Mouse (Mus musculus) spleen, adult 12 weeks (tissue): ENCODE measurements at regions not wholly inside any gene's neighbourhood (a gene's known extent, or its start where the extent isn't known, plus 50 kb on each side); places are given as distances from the start of the nearest gene placed in this dataset.

Experiments
- DNase-seq: peaks from one replicate; pipeline ENCODE4 v3.0.0; 2022; ENCODE audit warnings: low spot score

DNA sequence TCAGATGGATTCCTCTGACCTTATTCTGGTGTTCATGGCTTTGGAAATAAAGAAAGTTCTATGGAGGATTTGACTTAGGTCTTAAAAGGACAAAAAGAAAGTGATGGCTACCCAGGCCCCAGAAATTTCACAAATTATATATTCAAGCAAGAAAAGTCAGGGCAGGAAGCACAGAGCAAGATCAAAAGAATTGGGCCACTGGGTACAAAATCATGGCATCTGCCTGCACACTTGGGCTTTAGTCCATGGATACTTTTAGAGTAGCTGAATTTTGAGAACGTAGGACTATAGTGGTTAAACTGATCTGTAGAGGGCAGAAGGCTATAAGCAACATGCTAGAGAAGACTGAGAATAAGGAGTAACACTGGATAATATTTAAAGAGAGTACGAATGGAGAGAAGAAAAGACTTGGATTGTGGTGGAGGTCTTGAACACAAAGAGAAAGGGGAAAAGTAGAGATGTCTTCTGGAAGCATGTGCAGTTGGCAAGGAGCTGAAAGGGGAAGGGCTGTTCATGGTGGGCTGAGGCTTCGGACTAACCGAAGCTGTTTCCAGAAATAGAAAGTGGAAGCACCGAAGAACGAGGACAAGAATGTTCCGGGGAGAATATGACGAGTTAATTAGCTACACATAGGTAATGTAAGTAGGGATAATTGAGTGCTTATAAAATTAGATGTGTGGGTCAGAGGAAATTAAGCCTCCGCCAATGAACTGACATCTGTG is 168.2 kb upstream of the Itga4 start:
- no peak for DNase-seq

DNA sequence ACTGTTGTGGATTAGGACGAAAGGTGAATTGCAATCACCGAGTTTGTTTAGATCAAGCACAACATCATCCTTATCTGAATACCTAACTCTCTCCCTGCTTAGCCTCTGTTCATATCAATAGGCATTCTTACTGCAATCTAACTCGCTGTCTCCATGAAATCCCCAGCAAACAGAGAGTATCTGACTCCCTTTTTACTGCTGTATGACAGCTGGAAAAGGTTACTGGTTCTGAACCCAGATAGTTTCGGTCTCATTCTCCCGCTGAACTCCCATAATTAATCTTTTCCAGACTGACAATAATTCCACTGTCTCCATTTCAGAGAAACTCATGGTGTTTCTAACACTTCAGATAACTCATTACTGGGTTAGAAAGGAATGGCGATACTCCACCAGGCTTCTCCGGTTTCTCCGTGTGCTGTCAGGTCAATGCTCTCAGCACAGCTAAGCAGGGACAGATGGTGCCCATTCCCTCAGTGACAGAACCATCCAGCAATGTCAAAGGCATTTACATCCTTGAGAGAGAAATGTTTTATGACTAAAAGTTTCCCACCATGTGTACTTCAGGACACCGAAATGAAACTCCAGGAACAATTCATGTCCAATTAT is 167.5 kb upstream of the Itga4 start:
- DNase-seq = no peak

DNA sequence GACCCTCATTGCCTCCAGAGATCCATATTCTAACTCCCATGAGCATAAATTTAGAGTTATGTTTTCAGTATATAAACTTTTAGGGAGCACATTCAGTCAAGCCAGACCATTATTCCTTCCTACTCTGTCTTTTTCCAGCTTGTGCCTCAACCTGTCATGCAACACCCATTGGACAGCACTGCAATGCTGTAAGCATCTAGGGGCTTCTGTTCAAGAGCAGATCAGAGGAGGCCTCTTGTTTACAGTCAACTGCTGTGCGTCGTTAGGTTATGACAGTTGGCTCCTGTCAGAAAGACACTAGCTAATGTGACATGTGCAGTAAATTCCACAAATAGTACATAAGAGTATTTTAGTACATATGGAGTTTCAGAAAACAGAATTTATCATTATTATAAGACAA is 165.0 kb upstream of the Itga4 start:
- no peak for DNase-seq

DNA sequence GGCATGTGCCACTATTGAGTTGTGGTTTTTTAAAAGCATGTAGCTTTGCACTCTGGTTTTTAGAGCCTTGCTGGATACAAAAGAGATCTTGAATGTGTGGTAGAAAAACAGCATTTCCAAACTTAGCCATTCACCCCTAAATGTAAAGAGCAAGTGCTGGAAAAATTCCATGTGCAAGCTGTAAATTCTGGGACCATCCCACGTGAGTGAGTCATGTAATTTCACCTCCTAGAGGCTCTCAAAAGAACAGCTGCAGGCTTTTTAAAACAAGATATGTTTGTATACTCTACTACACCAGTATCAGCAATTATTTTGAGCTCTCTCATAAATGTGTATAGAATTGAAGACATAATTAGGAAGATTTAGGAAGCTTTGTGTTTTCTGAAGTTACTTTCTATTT is 160.9 kb upstream of the Itga4 start:
- no peak for DNase-seq

DNA sequence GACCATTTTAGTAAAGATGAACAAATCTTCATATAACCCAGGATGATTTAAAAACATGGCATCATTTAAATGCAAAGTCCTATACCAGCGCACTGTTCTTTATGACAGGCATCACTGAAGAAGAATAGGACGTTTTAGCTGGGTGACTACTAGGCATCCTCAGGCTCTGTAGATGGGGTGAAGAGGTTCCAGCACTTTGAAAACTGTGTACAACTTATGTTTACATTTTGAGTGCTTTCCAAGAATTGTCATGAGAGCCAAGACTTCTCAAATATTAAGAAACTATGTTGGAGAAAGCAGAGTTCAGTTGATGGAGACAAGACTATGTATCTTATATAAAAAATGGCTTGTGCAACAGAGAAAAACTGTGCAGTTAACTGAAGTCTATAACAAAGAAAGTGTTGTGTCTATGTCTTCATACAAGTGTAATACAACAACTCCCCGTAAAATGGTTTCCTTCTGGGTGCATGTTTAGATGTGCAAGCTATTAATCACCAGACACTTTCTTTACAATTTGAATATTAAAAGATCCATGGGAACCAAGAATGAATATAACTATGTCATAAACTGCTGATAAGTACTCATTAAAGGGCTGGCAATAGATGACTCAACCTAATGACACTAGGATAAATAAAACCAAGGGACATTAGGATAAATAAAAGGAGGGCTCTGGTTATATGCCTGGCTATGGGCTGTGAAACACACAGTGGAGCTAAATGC is 158.5 kb upstream of the Itga4 start:
- DNase-seq = no peak

DNA sequence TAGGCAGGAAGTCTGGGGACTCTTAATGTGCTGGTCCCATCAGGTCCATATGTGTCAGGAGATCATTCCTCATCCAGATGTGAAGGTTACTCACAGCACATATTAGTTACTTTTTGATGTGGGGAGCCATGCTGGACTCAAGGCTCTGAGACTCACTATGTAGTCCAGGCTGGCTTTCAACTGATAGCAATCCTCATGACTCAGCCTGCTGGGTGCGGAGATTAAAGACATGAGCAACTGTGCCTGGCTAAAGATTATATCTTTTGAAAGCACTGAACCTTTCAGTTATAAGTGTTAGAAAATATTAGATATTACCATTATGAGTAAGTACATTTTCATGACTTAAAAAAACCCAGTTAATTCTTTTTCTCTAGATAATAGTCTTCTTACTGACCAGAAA is 155.6 kb upstream of the Itga4 start:
- no peak for DNase-seq

DNA sequence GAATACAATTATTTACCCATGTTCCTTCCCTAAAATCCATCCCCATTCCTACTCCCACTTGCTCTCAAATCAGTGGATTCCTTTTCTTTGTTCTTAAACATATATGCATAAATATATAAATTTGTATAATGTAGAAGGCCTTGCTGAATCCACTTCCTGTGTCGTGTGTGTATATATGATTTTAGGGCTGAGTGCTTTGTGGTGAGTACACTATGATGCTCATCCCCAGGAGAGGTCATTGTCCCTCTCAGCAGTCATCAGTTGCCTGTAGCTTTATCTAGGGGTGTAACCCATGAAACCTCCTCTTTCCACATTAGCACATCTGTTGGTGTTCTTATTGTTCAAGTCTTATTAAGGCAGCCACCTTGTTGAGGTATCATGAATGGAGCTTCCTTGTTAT is 143.6 kb upstream of the Itga4 start:
- no peak for DNase-seq

DNA sequence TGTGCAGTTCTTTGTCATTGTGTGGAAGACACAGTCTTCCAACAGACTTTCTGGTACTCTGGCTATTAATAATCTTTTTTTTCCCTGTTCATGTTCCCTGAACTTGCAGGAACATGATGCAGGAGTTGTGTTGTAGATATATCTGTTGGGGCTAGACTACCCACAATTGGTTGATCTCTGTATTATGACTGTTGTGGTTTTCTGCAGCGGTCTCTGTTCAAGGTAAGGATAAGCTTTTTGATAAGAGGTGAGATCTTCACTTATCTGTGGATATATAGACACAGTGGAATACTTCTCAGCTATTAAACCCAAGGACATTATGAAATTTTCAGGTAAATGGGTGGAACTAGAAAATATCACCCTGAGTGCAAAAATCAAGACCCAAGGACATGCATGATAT is 143.2 kb upstream of the Itga4 start:
- DNase-seq = no peak

DNA sequence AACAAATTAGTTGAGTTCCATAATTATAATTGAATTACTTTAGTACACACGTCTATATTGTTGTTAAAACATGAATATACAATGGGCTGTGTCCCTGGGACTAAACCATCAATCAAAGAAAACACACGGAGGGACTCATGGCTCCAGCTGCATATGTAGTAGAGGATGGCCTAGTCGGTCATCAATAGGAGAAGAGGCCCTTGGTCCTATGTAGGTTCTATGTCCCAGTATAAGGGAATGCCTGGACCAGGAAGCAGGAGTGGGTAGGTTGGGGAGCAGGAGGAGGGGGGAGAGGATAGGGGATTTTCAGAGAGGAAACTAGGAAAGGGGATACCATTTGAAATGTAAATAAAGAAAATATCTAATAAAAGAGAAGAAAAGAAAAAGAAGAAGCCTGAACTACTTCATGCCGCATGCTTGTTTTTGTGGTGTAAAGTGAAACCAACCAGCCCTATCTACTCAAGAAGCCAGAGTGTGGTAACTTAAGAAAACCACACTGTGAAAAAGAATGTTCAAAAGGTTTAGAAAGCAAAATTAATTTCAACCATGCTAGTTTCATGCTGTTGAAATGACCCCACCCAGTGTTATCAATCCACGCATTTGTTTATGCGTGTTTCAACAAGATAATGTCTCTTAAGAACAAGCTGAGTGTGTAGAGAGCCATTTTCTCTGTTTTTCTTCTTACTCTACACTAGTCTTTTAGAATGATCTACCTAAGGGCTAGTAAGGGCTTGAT is 134.4 kb upstream of the Itga4 start:
- no peak for DNase-seq

DNA sequence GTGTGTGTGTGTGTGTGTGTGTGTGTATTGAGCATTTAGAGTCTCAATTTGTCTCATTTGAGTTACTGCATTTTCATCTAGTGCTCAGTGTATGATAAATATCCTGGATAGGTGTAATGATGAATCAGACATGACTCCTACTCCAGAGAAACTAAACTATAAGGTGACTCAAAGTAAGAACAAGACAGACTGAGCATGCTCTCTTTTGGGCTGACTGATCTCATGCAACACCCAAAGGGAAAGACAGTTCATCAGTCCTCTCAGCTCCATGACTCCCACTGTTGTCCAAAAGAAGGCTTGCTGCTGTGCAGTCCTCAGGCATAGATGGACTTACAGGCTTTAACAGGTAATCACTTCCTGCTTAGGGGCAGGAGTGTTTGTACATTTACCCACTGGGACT is 132.7 kb upstream of the Itga4 start:
- no peak for DNase-seq

DNA sequence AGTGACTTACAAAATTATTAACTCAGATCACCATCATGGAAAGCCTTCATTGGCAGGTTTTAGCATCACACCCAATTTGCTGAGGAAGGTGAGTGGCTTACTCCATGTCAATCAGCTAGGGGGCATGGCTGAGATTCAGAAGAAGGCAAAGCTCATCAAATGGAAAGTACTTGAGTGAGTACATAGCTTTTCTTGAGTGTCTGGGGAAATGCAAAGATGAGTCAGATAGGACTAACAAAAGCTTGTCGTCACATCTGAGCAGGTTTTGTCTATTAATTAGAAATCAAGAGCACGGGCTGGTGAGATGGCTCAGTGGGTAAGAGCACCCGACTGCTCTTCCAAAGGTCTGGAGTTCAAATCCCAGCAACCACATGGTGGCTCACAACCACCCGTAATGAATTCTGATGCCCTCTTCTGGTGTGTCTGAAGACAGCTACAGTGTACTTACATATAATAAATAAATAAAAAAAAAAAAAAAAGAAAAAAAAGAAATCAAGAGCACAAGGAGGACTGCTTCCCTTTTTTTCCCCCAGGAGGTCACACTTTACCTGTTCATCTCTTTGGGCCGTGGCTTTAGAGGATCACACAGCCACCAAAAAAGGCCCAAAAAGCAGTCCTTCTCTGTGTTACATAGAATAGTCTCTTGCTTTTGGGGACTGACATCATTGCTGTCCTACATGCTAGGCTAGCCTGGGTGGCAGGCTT is 130.8 kb upstream of the Itga4 start:
- no peak for DNase-seq

DNA sequence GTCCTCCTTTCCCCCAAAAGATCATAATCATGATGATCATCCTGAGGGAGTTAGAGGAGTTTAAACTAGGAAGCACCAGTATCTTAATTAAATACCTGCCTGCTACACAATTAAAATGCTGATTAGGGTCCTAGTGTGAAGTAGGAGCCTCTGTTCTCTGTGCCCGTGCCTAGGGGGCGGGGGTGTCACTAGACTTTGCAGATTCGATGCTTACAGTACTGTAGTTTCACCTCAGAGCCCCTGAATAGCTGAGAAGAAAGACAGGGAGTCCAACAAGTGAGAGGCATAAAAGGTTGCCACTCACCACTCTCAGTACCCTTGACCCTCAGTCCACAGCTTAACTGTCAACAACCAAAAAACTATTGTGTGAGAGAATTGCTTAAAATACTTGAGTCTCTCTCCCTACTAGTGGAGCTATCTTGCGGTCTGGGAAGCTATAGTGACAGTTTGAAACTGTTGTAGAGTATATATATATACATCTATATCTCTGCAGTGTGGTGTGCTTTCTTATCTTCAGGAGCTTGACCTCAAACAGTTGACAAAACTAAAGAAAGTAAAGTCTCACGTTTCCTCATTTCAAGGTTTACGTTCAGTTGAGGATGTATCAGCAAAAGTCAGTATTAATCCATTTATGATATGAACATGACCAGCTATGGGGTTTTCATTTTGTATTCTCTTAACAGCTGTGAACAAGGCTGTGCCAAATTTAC is 128.9 kb upstream of the Itga4 start:
- no peak for DNase-seq

DNA sequence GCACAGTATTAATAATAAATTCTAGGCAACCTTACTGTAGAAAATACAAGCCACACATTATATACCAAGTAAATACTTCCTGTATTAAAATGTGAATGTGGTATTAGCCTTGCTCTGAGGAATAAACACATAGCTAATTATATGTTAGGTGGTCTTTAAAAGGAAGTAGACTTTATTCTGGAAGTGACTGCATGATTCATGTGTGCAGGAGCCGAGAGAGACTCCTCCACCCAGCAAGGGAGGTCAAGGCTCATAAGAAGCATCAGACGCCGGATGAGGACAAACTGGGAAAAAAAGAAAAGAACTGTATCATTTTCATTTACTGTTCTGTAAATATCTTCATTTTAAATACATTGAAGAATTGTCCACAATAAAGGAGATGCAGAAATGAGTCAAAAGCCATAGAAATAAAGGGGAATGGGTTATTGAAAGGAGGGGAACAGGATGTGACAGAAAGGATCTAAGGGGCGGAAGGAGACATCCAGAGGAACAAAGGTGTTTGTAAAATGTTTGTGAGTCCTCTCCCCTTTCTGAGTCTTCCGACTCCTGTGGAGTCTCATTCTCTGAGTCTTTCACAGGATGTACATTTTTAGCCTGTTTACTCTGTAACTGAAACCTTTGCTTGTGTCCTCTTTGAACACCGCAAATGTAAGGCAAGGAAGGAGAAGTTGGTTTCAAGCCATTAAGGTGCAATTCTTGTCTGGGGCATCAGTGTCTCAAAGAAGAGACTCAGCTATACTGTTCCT is 128.1 kb upstream of the Itga4 start:
- DNase-seq = no peak

DNA sequence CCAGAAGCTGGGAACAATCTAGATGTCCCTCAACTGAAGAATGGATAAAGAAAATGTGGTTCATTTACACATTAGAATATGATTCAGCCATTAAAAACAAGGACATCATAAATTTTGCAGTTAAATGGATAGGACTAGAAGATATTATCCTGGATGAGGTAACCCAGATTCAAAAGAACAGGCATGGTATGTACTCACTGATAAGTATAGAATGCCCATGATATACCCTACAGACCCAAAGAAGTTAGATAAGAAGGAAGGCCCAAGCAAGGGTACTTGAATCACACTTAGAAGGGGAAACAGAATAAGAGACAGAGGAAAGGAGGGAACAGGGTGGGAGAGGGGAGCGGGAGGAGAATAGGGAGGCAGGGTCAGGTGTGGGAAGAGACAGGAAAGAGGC is 127.4 kb upstream of the Itga4 start:
- DNase-seq = no peak

DNA sequence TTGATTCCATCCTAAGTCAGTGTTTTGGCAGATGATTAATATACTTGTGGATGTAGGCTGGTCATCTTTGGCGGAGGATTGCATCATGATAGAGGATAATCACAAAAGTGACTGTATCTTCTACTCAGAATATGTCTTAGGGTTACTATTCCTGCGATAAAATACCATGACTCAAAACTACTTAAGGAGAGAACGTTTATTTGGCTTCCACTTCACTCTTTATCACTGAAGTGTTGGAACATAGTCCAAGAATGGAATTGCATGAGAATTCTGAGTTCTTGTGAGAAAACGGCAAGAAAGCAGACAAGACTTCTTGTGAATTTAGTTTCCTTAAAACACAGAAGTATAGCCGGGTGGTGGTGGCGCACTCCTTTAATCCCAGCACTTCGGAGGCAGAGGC is 124.6 kb upstream of the Itga4 start:
- DNase-seq = no peak

DNA sequence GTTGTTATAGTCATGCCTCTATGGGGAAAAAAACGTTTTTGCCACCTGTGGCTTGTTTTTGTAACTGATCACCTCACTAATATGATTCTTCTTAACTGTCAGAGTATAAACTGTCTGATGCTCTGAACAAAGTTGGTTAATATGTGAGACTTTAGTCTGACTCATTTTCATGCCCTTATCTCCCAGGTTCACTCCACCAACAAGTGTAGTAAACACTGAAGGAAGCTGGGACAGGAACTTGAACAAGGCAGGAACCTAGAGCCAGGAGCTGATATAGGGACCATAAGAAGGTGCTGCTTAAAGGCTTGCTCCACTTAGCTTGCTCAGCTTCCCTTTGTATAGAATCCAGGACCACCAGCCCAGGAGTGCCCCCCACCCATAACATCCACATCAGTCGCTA is 124.0 kb upstream of the Itga4 start:
- DNase-seq = no peak

DNA sequence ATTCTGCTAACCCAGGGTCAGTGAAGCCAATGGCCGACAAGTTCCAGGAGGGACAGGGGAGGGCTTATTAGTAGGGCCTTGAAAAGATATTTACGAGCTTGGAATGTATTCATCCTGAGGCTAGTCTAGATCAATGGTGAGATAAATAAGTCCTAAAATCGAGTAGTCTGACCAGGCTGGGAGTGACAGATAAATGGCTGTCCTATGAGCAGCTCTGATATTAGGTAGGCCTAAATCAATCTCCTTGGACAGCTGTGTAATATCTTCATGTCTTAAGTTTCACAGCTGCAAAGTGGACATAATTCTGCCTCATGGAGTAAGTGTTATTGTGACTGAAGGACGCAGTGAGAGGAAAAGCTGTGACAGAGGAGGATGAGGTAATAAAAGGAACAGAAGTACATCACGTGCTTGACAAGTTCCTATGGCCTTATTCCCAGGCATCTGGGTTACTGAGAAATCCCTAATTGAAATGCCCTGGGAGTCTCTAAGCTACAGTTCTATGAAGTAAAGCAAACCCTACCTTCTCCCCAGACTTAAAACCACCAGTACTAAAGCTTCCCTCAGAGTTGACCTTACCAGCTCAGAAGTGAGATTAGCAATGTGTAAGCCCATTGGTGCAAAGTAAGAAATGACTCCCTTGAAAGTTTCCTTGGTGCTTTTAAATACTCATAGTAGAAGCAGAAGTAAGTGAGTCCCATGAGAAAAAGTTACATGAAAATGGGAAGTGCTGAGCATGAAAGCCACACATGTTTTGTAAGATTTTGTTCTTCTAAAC is 123.3 kb upstream of the Itga4 start:
- DNase-seq = no peak

DNA sequence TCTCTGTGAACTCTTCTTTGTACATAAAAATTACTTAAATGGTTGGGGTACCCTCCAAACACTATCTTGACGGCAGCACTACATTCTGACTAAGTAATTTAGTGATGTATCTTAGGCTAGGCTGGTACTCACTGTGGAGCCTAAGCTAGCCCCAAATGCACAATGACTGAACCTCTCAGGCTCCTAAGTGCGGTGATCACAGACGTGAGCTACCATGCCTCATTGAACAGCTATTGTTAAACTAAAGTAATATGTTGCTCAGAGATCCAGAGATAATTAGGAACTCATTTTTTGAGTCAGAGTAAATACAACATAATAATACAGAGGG is 122.7 kb upstream of the Itga4 start:
- no peak for DNase-seq

DNA sequence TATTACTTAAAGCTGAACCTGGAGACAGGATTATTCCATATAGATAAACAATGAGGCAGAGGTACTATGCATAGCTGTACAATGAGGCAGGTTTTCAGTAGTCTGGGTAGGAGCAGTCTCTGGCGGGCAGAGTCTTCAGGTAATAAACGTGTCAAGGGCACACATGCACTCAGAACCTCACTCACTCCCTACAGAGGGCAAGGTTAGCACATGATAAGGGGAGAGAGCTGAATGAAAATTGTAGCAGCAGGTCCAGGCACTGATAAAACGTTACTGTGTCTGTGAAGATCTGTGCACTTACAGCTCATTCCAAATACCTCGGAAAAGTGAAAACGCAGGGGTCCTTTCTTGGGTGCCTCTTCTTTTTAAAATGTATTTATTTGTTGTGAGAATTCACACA is 120.9 kb upstream of the Itga4 start:
- DNase-seq = no peak

DNA sequence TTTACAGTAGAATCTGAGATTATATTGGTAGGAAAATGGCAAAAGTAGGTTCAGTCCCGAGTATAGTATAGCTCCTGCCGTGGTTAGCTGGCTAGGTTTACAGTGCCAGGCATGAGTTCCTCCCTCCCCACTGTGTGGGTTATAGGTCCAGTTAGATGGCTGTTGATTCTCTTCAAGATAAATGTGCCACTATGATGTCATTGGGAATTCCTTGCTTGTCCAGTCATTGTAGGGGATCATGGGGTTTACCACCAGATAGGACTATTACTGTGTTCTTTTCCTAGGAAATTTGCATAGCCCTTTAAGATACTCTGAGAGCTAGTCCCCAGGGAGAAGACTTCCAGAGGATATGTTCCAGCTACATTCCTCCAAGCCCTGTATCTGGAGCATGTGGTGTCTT is 119.2 kb upstream of the Itga4 start:
- no peak for DNase-seq
